Mouse (Mus musculus) lung, embryonic 15.5 days (tissue): ENCODE data around the gene Cct5. TPM values are rescaled to one million over a fixed set of nuclear protein-coding genes. Genes with fewer than 3 reads are reported as not detected.

ENCODE experiments used
- ATAC-seq: fragments of 200-750 bp; cut with Nextera tagmentation; 2 replicates; pipeline ENCODE4 v1.8.0; 2017; ENCODE audit warnings: moderate number of reproducible peaks, borderline replicate concordance; ENCODE audit not compliant: low FRiP score, low TSS enrichment; ENCODE audit errors: extremely low read depth
- H3K27ac ChIP-seq: fragments of 300-500 bp; sonication (generic); 2 replicates; pipeline ENCODE4 v1.5.1; 2015; ENCODE audit warnings: moderate library complexity, mild to moderate bottlenecking, inconsistent platforms
- H3K27me3 ChIP-seq: fragments of 300-500 bp; sonication (generic); 2 replicates; pipeline ENCODE4 v1.6.1; 2015; ENCODE audit warnings: inconsistent platforms
- H3K36me3 ChIP-seq: fragments of 300-500 bp; sonication (generic); 2 replicates; pipeline ENCODE4 v1.6.1; 2015; ENCODE audit warnings: inconsistent platforms
- H3K4me1 ChIP-seq: fragments of 300-500 bp; sonication (generic); 2 replicates; pipeline ENCODE4 v1.6.1; 2015; ENCODE audit warnings: inconsistent platforms
- H3K4me2 ChIP-seq: fragments of 300-500 bp; sonication (generic); 2 replicates; pipeline ENCODE4 v1.6.1; 2015; ENCODE audit warnings: inconsistent platforms, mild to moderate bottlenecking, moderate library complexity
- H3K4me3 ChIP-seq: fragments of 300-500 bp; sonication (generic); 2 replicates; pipeline ENCODE4 v1.5.1; 2015; ENCODE audit warnings: mild to moderate bottlenecking, inconsistent platforms
- H3K9ac ChIP-seq: fragments of 300-500 bp; sonication (generic); 2 replicates; pipeline ENCODE4 v1.6.1; 2015; ENCODE audit warnings: inconsistent platforms
- H3K9me3 ChIP-seq: fragments of 300-500 bp; sonication (generic); 2 replicates; pipeline ENCODE4 v1.6.1; 2016; ENCODE audit warnings: inconsistent platforms
- WGBS: fragments of 180-500 bp; shearing (Covaris S2); methylation state at CpG from one replicate; pipeline ENCODE4 v1.1.7; 2015; 5-methylcytosine and 5-hydroxymethylcytosine counted together
- polyA plus RNA-seq: library from polyadenylated mRNA; unstranded; fragments of >200 nt; fragmentation: Nextera tagmentation; extraction: Ambion mirVana; gene quantifications from 2 replicates; pipeline ENCODE4 v1.2.1, GENCODE M21; 2015

Gene Cct5
- polyA plus RNA-seq, result 518 TPM in 2 replicates

DNA sequence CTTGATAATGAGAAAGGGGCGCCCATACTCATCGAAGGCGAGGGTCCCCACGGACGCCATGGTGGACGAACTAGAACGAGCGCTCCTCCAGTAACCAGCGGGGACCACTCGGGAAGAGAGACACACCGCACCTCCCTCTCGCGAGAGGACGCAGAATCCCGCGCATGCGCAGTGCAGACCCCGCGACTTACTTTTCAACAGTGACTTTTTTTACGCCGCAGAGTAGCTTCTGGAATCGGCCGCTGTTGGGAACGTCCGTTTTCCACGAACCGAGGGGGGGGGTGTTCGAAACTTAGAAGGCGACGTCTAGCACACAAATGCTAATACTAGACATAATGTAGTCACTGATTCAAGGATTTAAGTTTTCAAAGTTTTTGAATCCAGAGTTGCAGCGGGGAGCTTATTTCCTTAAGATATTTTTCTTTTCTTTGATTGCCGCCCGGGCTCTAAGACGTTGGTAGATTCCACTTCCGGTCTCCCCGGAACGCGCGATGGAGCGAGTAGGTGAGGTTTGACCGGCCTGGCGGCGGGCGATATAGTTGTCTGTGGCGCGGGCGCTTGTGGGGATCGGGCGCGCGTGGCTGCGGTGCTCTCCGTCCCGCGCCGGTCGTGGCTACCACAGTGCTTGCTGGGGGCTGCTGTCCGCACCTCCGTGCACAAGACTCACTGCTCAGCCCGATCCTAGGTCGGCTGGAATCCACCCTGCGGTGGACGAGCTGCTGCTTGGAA is at the start of gene Cct5, which contains the start of gene Fam173b:
Gene Cct5, minus strand, starts transcription at position 159 of the 729 bp plus-strand sequence.
Gene Fam173b, plus strand, starts transcription at position 207 of the 729 bp plus-strand sequence.
- WGBS, result under 1% methylated on average over 63 of the region's 63 CpGs
- Histone ChIP-seq H3K27me3 (no peaks in the 10 kb centered on the region), H3K4me2 (peak within 1 kb of the TSS; percentile 77), H3K9ac (peak within 1 kb of the TSS; percentile 96), H3K4me3 (peak within 1 kb of the TSS; percentile 88), H3K36me3 (peaks cover 8% of the 10 kb centered on the region; the same call in 1 of the 2 replicates), H3K4me1 (peaks cover 27% of the 10 kb centered on the region), H3K9me3 (no peaks in the 10 kb centered on the region), H3K27ac (peak within 1 kb of the TSS; percentile 96)
- peak; percentile 90 for ATAC-seq

DNA sequence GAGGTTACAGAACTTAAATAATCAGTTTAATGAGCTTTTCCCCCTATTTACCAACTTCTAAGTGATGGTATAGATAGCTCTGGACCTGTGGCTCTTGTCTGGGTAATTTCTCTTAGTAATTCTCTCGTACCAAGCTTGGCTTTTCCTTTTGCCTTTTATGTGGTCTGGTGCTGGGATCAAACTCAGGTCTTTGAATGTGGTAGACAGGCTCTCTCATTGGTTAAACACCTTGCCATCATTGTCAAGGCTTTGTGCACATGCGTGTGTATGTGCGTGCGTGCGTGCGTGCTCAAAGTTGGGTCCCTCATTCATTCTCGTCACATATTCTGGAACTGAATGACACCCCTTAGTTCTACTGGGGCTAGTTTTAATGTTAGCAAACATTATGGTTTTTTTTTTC is 49.2 kb upstream of the Cct5 start:
- H3K4me1 ChIP-seq, result no peaks in the 10 kb centered on the region
- no peaks in the 10 kb centered on the region for H3K27me3 ChIP-seq
- H3K4me3 ChIP-seq, result no peak overlapping the region
- ATAC-seq, result no peak
- H3K36me3 ChIP-seq, result no peaks in the 10 kb centered on the region
- no peak overlapping the region for H3K9ac ChIP-seq
- 92% methylated on average over 7 of the region's 7 CpGs for WGBS
- no peak overlapping the region for H3K4me2 ChIP-seq
- H3K9me3 ChIP-seq, result no peaks in the 10 kb centered on the region
- H3K27ac ChIP-seq, result no peak overlapping the region

DNA sequence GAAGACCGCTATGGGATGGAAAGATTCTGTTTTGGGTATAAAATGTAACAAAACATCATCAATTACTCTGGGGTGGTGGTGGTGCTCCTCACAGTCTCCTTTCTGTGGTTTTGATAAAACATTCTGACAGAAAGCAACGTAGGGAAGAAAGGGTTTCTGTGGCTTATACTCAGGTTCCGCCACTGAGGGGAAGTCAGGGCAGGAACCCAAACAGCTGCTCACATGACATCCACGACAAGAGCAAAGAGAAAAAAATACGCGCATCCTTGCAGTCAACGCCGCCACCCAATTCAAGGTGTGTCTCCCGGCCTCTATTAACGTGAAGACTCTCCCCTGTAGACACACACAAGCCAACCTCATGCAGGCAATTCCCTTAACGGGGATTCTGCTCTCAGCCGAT is 48.1 kb upstream of the Cct5 start:
- no peak overlapping the region for H3K4me2 ChIP-seq
- no peaks in the 10 kb centered on the region for H3K4me1 ChIP-seq
- 88% methylated on average over 12 of the region's 12 CpGs for WGBS
- no peaks in the 10 kb centered on the region for H3K9me3 ChIP-seq
- no peak for ATAC-seq
- no peaks in the 10 kb centered on the region for H3K36me3 ChIP-seq
- H3K4me3 ChIP-seq, result no peak overlapping the region
- H3K9ac ChIP-seq, result no peak overlapping the region
- H3K27ac ChIP-seq, result no peak overlapping the region
- no peaks in the 10 kb centered on the region for H3K27me3 ChIP-seq

DNA sequence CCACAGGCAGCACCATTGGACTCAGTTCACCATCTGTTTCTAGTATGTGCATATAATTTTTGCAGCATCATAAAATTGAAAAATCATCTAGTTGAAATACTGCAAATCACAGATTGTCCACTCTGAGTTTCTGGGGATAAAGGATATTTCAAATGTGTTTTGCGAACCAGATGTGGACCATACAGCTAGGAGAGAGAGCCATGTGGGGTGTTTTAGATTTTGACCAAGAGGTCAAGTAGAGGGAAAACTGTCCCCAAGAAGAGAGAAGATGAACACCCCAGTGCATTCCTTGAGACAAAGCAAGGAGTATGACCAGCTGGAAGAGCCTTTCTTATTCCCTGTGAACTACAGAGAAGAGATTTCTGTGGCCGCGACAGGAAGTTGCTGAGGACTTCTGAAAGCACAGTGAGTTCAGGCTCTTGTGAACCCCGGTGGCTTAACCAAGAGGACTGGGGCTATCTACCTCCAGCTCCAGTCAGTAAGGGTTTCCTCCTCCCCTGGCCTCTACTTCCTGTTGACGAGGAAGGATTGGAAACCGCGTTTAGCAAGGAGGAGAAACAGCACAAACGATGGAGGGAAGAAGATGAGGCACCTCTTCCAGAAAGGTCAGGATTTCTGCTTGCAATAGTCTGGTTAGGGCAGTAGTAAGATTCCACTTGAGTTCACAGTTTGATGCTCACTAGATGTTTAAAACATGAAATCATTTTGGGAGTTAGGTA is 46.4 kb upstream of the Cct5 start:
- no peak for ATAC-seq
- H3K9ac ChIP-seq, result no peak overlapping the region
- no peak overlapping the region for H3K4me2 ChIP-seq
- no peaks in the 10 kb centered on the region for H3K4me1 ChIP-seq
- H3K27me3 ChIP-seq, result no peaks in the 10 kb centered on the region
- no peak overlapping the region for H3K27ac ChIP-seq
- no peaks in the 10 kb centered on the region for H3K9me3 ChIP-seq
- no peak overlapping the region for H3K4me3 ChIP-seq
- H3K36me3 ChIP-seq, result no peaks in the 10 kb centered on the region
- WGBS, result 61% methylated on average over 8 of the region's 8 CpGs

GRCm38 (mm10) chr15:31647225-31647624 is 45.6 kb upstream of the Cct5 start:
- H3K4me2 ChIP-seq, result no peak overlapping the region
- WGBS, result 76% methylated on average over 6 of the region's 6 CpGs
- H3K9ac ChIP-seq, result no peak overlapping the region
- H3K27me3 ChIP-seq, result no peaks in the 10 kb centered on the region
- H3K9me3 ChIP-seq, result no peaks in the 10 kb centered on the region
- H3K4me3 ChIP-seq, result no peak overlapping the region
- H3K4me1 ChIP-seq, result no peaks in the 10 kb centered on the region
- no peak overlapping the region for H3K27ac ChIP-seq
- no peak for ATAC-seq
- no peaks in the 10 kb centered on the region for H3K36me3 ChIP-seq

GRCm38 (mm10) chr15:31636091-31636595 is 34.5 kb upstream of the Cct5 start:
- no peaks in the 10 kb centered on the region for H3K27me3 ChIP-seq
- WGBS, result 78% methylated on average over 9 of the region's 9 CpGs
- H3K9me3 ChIP-seq, result no peaks in the 10 kb centered on the region
- no peak for ATAC-seq
- H3K4me3 ChIP-seq, result no peak overlapping the region
- no peak overlapping the region for H3K27ac ChIP-seq
- H3K4me2 ChIP-seq, result no peak overlapping the region
- no peaks in the 10 kb centered on the region for H3K36me3 ChIP-seq
- no peaks in the 10 kb centered on the region for H3K4me1 ChIP-seq
- no peak overlapping the region for H3K9ac ChIP-seq

DNA sequence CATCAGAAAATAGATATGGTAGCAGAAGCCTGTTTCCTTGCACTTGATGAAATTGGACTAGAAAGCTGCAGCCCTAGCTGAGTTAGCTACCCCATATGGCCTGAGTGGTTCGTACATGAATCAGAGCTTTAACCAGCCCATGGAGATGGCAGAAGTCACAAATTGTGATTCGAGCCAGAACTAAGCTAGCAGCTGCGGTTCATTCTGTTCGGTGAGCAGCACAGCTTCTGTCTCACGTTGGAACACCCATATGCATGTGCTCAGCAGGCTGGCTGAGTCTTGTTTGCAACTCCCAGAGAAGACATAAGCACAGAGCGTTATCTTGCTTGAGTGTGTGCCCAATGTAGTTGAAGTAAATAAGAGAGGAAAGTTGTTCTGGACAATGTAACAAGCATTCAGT is 33.0 kb upstream of the Cct5 start:
- Histone ChIP-seq H3K27ac (no peak overlapping the region), H3K4me1 (no peaks in the 10 kb centered on the region), H3K9me3 (no peaks in the 10 kb centered on the region), H3K36me3 (no peaks in the 10 kb centered on the region), H3K4me2 (no peak overlapping the region), H3K4me3 (no peak overlapping the region), H3K9ac (no peak overlapping the region), H3K27me3 (no peaks in the 10 kb centered on the region)
- 80% methylated on average over 6 of the region's 6 CpGs for WGBS
- no peak for ATAC-seq

- no peaks in the 10 kb centered on the region for H3K27me3 ChIP-seq
- no peak overlapping the region for H3K27ac ChIP-seq
- H3K4me2 ChIP-seq, result no peak overlapping the region
- no peak overlapping the region for H3K4me3 ChIP-seq
- H3K9me3 ChIP-seq, result no peaks in the 10 kb centered on the region
- no peak for ATAC-seq
- peaks cover 7% of the 10 kb centered on the region; the same call in 1 of the 2 replicates for H3K4me1 ChIP-seq
- H3K36me3 ChIP-seq, result no peaks in the 10 kb centered on the region
- WGBS, result 71% methylated on average over 4 of the region's 4 CpGs
- H3K9ac ChIP-seq, result no peak overlapping the region
Observed at GRCm38 (mm10) chr15:31632478-31632877, 30.9 kb upstream of the Cct5 start.

GRCm38 (mm10) chr15:31631396-31631858 is 29.8 kb upstream of the Cct5 start:
- H3K9me3 ChIP-seq, result no peaks in the 10 kb centered on the region
- no peaks in the 10 kb centered on the region for H3K36me3 ChIP-seq
- H3K27me3 ChIP-seq, result no peaks in the 10 kb centered on the region
- no peak overlapping the region for H3K4me2 ChIP-seq
- no peak overlapping the region for H3K9ac ChIP-seq
- H3K27ac ChIP-seq, result no peak overlapping the region
- no peak overlapping the region for H3K4me3 ChIP-seq
- WGBS, result 83% methylated on average over 12 of the region's 12 CpGs
- ATAC-seq, result no peak
- peaks cover 11% of the 10 kb centered on the region for H3K4me1 ChIP-seq

- Histone ChIP-seq H3K27me3 (no peaks in the 10 kb centered on the region), H3K27ac (no peak overlapping the region), H3K9me3 (no peaks in the 10 kb centered on the region), H3K9ac (no peak overlapping the region), H3K4me1 (peaks cover 11% of the 10 kb centered on the region), H3K4me2 (no peak overlapping the region), H3K36me3 (no peaks in the 10 kb centered on the region), H3K4me3 (no peak overlapping the region)
- WGBS, result 93% methylated on average over 3 of the region's 3 CpGs
- no peak for ATAC-seq
Observed at GRCm38 (mm10) chr15:31629556-31629955, 28.0 kb upstream of the Cct5 start.

GRCm38 (mm10) chr15:31628180-31628579 is 26.6 kb upstream of the Cct5 start:
- Histone ChIP-seq H3K4me3 (no peak overlapping the region), H3K27me3 (no peaks in the 10 kb centered on the region), H3K36me3 (no peaks in the 10 kb centered on the region), H3K27ac (no peak overlapping the region), H3K4me1 (peaks cover 11% of the 10 kb centered on the region), H3K4me2 (no peak overlapping the region), H3K9ac (no peak overlapping the region), H3K9me3 (no peaks in the 10 kb centered on the region)
- no peak for ATAC-seq
- WGBS, result 69% methylated on average over 10 of the region's 10 CpGs
